Mouse (Mus musculus) testis, postnatal 10 days (tissue): ENCODE results near the gene Nup133.

Experiments
- DNase-seq: peaks from one replicate; pipeline ENCODE4 v3.0.0; 2021; ENCODE audit warnings: low spot score

Gene Nup133

DNA sequence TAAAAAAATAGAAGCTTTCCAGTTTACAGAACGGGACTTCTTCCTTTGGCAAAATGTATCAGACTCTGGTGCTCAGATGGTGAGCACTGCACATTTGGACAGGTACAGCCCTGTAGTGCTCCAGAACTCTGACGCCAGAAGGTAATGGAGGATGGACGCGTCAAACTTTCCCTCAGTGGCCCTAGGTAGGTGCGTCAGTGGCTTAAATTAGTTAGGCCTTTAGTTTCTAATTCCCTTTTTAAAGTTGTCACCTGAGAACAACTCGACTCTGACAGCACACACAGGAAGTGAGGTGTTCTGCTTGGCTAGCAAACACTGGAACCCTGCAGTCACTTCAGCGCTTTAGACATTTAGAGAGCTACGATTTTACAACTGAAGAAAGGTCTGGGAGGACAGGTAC is 4.6 kb upstream of the Nup133 start:
- DNase-seq: no peak

DNA sequence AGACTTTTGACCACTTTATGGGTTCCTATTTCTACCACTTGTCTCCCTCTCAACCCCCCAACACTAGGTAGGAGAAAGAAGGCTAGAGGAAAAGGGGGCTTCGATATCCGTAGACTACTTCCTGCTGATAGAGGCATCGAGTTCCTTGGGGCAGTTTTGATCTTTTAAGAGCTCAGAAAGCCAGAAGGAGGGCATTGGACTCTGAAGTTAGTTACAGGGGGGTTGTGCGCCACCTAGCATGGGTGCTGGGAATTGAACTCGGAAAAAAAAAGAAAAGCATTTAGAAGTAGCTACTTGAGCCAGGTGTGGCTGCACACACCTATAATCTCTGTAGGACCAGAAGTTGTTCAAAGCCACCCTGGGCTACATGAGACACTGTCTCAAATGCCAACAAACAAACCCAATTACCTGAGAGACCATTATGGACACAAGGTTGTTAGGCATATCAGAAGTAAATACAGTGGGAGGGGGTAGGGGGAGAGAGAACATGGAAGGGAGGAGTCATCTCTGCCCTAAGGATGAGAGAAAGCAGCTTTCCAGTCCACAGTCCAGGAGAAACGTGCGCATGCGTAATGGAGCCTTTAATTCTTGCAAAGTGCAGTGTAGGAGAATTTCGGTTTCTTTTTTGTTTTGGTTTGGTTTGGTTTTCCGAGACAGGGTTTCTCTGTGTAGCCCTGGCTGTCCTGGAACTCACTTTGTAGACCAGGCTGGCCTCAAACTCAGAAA is 1.2 kb upstream of the Nup133 start:
- DNase-seq: peak; percentile 64

DNA sequence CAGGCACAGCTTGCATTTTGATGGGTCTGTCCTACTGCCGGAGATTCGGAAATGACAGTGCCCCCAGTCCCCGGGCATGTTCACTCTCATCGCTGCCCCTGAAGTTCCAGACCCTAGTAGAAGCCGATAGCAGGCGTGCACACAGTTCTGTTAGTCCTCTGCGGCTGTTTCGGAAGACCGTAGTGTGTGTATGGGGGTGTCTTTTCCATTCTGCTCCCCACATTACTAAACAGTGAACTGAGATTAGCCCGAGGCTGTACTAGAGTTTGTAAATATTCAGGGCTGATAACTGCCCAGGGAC is 571 bp upstream of the Nup133 start:
- DNase-seq: no peak

DNA sequence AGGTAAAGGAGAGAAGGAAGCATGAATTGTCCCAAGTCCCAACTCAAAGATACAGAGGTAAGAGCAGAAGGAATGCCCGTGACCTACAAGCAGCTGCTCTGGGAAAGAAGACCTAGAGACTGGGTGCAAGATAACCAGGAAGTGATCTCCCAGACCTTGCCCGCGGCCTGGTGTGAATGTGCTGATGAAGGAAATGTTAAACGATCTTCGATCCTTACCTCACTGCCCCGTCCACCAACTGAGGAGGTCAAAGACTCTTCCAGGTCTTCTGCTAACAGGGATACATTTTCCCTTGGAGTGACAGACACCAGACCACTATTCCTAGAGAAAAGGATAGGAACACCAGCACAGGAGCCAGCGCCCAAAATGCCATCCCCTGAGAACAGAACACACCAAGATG is 20.0 kb downstream of the Nup133 start:
- DNase-seq: no peak

DNA sequence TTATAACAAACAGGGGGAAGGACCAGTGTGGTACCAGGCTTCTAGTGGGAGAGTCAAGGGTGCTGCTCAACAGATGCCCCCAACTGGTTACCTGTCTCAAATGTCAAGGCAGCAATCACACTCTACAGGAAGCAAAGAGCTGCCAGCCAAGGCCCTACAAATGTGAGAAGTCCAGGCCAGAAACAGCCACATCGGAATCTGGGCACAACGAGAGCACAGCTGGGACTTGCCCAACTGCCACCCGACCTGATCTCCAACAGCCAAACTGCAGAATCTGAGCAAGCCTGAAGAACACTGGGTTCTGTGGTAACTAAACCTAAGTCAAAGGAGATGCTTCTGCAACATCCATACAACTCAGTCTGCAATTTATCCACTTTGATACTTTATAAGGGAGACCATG is 23.4 kb downstream of the Nup133 start:
- DNase-seq: no peak

DNA sequence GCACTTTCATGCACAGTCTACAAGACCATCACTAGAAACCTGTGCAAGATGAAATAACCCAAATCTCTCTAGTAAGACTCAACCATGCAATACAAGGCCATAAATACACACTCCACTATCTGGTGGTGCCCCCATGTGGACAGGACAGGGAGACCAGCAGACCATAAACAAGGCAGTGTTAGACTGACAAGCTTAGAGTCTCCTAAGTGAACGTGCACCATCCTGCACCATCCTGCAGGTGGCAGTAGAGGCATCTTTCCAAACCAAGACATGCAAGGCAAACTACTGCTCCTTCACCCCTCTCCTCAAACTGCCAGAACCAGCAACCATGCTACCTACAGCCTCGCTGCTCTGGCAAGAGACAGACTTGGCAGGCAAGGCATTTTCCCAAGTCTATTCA is 24.3 kb downstream of the Nup133 start:
- DNase-seq: peak; percentile 87

DNA sequence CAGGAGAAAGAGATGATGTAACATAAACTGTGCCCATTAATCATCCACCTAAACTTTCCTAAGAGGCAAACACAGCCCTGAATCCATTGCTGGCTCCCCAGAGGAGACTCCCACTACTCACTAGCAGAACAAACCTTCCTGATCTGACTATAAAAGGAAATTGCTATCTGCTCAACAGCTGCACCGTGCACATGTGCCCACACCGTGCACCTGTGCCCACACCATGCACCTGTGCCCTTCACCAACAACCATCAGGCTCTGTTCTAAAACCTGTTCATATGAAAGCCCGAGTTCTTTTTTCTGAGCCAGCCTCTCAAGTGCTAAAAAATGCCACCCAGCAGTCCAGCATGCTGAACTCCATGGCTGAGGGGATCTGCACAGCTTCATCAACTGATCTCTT is 34.4 kb downstream of the Nup133 start:
- DNase-seq: no peak

DNA sequence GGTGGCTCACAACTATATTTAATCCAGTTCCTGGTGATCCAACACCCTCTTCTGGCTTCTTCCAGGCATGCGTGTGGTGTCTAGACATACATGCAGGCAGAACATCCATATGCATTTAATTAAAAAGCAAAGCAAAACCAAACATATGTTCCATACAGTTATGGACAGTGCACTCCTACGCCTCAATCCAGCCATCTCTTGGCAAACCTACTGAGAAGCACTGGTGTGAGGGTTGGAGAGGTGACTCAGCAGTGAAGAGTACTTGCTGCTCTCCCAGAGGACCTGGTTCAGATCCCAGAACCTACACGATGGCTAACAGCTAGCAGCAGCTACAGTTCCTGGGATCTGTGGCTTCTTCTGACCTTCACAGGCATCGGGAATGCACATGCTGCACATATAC is 36.8 kb downstream of the Nup133 start:
- DNase-seq: no peak

DNA sequence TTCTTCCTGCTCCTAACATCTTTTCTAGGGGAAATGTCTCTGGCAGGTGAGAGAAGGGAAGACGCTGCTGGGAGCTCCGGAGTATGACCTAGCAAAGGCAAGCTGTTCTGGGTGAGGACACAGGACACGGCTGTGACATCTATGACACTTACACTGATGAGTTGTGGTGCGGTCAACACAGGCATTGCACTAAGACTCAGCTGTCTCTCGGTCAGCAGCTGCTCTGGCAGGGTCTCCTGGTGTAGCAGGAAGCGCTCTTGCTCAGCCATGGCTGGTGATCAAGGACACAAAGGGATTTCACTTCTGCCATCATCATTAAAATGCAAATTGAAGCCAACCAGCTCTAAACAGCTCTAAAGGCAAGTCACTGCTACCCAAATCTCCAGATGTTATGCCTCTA is 41.5 kb downstream of the Nup133 start:
- DNase-seq: no peak

DNA sequence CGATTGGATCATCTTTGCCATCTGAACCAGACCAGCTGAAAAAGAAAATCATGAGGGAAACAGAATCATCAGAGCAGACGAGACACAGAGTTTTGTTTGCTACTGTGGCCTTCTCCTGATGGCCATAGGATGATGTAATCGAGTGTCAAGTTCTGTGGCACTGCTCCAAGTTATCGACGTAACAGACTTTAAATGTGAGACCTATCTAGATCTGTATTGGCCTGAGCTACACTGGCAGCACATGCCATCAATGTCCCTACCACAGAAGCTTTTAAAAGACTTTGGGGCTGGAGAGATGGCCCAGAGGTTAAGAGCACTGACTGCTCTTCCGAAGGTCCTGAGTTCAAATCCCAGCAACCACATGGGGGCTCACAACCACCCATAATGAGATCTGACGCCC is 46.4 kb downstream of the Nup133 start:
- no peak for DNase-seq

DNA sequence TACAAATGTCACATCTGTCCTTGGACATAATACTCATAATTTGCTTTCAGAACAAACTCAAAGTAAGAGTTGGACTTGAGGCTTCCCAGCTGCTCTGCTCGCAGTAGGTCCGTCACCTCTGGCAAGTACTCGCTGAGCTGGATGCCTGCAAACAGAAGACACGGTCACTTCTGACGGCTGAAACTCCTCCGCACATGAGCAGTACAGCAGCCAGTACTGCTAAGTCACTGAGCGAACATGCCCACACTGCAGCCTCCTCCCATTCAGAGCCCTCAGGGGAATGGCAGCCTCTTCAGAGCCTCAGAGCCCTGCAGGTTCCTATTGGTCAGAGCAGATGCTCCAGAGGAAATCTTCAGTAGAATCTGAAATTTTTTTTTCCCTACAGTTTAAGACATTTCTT is 49.7 kb downstream of the Nup133 start:
- no peak for DNase-seq

DNA sequence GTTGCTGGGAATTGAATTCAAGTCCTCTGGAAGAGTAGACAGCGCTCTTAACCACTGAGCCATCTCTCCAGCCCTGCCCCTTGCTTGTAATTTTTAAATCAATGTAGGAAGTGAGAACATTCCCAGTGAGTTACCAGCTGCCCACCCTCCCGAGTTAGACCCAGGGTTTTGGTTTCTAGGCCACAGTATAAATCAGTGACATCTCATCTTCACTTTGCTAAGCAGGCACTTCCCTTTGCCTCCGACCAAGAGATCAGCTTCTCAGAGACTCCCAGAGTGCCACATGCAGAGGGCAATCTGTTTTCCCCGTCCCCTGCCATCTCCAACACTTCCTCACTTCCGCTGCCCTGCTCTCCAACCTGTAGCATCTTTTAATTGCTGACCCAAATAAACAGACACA is 50.5 kb downstream of the Nup133 start:
- DNase-seq: no peak

DNA sequence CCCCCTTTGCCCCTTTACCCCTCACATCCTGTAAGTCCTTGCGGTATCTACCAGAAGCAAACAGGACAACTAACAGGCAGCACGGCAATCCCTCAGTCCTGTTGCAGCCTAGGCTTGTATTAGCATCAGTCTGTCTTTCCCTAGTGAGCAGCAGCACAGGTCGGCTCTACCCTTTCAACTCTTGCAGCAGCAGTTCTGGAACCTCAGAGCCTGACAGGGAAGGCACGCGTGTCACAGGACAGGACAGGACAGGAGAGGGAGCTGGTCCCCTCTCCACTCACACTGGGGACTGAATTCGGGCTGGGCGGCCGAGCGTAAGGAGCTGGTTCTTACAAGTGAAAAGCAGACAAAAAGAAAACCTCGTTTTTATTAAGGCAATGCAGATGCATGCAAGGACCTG is 52.3 kb downstream of the Nup133 start:
- DNase-seq: no peak

DNA sequence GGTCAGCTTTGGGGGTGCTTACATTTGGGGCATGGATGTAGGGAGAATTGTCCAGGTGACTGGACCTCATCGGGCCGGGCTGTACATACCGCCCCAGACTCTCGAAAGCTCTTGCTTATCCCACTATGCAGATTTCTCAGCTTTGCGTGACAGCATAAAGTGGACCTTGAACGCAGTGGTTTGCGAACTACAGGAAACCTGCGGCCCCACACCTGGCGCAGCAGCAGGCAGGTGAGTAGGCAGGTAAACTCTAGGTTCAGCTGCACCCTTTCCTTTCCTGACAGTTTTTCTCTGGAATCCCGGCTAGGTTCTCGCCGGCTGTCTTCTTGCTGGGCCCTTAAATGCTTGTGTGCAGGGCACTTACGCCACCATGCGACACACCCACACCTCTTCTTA is 52.7 kb downstream of the Nup133 start:
- no peak for DNase-seq

DNA sequence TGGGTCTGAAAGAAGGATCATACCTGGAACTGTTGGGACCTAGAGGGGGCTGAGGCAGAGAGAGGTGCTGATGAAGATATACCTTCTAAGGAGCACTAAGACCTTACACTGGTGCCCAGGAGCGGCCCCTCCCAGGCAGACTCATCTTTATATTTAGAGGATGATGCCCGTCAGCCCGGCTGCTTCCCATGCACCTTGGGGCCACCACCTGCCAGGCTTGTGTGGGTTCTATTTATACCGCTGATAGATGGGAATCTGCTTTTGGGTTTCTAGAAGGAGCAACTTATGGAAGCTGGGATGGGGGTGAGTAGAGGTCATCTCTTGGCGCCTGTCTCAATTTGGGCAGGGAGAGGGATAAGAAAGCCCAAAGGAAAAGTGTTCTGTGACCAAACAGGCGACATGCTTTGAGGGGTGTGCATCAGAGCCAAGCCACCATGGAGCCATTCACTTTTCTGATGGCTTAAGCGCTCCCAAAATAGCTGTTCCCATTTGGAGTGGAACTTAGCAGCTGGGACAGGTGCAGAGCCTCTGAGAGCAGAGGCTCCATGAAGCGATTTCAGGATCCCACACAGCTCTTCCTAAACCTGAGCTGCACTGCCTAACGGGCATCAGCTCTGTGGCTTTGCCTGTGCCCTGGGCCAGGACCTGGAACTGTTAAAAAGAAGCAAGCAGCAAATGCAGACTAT is 53.2 kb downstream of the Nup133 start:
- DNase-seq: no peak

DNA sequence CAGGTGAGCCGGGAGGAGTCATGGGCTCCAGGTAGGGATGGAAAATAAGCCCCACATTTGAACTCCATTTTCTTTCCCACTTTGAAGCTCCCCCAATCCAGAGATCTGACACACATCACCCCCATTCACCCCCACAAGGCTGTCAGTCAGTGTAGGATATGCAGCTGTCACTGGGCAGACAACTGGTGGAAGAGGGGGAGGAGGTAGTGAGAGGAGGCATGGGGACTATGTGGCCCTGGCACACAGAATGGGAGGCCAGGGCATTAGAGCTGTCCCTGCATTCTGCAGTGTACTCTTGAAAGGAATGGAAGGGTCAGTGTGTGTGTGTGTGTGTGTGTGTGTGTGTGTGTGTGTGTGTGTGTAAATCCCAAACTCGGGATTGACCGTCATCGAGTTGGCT is 53.8 kb downstream of the Nup133 start:
- DNase-seq: no peak

DNA sequence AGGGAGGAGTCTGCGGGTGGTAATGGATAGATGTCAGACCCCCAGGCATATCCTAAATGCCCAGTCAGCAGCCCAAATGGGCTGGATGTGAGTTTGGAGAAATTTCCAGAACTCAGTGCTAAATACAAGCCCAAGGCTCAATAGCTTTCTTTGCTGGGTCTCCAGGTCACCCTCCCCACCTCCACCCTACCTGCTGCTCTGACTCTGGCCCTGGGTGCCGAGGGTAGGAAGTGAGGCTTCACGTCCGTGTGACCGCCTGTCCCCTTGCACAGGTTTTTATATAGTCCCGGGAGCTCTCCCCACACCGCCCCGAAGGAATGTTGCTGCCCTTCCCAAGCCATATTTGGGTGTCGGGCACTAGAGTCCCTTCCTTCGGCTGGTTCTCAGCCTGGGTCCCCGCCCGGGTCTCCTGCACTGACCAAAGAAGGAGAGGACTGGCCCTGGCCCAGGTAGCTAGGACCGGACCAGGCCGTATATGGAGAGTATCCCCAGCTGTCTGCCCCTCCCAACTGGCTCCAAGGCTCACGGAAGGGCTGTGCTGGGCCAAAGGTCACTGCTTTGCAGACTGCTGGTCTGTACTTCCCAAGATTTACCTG is 54.5 kb downstream of the Nup133 start, which contains the start of gene Acta1:
Gene Acta1, minus strand, starts transcription at position 250 of the 596 bp plus-strand sequence.
- no peak for DNase-seq

DNA sequence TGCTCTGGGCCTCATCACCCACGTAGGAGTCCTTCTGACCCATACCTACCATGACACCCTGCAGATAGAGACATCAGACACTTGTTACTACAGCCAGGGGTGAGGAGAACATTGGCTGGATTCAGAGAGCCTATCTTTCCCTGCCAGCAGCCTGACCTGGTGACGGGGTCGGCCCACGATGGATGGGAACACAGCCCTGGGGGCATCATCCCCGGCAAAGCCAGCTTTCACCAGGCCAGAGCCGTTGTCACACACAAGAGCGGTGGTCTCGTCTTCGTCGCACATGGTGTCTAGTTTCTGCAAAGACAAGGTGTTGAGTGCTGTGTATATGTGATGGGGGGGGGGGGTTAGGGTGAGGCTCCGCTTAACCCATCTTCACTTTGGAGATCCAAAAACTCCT is 55.7 kb downstream of the Nup133 start:
- no peak for DNase-seq

DNA sequence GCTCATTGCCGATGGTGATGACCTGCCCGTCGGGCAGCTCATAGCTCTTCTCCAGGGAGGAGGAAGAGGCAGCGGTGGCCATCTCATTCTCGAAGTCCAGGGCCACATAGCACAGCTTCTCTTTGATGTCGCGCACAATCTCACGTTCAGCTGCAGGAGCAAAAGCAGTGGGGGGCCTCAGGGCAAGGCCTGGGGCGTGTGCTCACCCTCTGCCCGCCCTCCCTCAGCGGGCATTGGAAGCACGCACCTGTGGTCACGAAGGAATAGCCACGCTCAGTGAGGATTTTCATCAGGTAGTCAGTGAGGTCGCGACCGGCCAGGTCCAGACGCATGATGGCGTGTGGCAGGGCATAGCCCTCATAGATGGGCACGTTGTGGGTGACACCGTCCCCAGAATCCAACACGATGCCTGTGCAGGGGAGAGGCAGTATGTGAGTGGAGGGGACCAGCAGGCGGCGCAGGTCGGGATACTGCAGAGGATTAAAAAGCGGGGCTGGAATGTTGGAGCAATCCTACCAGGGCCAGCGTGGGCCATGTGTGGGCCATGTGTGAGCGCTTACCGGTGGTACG is 56.4 kb downstream of the Nup133 start:
- no peak for DNase-seq

DNA sequence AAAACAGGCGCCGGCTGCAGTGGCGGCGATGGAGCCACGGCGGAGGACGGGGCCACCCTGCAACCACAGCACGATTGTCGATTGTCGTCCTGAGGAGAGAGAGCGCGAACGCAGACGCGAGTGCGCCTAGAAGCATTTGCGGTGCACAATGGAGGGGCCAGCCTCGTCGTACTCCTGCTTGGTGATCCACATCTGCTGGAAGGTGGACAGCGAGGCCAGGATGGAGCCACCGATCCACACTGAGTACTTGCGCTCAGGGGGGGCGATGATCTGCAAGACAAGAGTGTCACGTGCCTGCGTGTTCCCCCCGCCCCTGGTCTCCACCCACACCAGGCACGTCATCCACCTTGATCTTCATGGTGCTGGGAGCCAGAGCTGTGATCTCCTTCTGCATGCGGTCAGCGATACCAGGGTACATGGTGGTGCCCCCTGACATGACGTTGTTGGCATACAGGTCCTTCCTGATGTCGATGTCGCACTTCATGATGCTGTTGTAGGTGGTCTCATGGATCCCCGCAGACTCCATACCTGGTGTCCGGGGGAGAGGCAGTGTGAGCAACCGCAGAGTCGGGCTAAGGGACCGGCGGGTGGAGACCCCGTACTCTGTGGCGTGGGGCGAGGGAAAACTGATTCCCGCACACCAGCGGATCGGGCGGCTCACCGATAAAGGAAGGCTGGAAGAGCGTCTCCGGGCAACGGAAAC is 57.0 kb downstream of the Nup133 start:
- DNase-seq: no peak

DNA sequence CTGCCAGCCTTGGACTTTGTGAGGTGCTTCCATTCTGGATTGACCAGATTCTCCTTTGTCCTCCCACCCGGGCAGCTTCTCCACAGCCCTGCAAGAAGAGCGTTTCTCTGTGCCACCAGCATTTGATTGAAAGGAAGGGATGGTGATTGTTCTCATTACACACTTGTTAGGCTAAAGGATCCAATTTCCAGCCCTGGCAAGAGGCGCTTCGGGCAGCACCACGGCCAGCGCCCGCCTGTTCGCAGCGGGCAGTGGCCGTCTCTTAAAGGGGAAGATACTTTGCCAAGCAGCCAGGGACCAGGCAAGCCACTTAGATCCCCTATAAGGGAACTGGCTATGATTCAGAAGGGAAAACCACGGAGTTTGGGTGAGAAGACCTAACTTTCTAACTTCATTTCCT is 57.8 kb downstream of the Nup133 start:
- peak; percentile 72 for DNase-seq

DNA sequence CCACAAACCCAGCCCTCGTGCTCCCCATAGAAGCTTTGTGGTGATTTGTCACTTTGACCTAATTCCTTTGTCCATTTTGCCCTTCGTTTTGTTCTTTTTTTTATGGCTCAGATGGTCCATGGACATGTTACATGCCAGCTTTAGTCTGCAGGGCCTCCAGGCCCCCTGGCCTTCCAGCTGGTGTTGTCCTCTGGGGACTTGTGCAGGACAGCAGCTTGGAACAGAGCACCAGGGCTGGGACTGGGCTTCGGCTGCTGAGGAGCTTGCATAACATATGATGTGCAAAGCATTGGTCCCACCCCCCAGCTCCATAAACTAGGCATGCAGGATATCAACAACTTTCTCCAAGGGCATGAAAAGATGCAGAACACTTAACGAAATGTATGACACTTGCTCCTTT is 59.3 kb downstream of the Nup133 start:
- no peak for DNase-seq

DNA sequence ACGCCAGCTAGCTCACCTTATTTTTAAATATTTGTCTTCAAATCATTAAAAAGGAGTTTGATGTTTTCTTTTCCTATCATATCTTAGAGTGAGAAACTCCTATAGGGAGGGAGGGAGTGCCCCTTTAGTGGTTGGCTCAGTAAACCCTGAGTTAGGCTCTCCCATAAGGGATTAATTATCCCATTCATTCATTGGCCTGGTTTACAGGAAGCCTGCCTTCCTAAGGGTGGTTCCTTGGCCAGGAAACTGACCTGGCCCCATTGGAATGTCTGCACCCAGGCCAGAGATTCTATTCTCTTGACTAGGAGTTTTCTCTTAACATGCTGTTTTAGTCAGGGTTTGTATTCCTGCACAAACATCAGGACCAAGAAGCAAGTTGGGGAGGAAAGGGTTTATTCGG is 61.1 kb downstream of the Nup133 start:
- no peak for DNase-seq
